Mouse (Mus musculus): ENCODE data around the gene Gcnt2.

- TF ChIP-seq POLR2A (IDR thresholded peaks at IDR 0.05; ENCODE audit: low read depth, low read length) (no peak), CTCF (conservative IDR thresholded peaks at IDR 0.05; ENCODE audit: insufficient read depth, insufficient read length, low read depth, low read length) (no peak)
These were observed 54.0 kb downstream of the Gcnt2 start for GRCm38 (mm10) chr13:40913395-40914018.
